Mouse (Mus musculus) megakaryocyte, embryonic 14.5 days (primary cell): Measurements from ENCODE around the gene Ube3b.

Experiments
- FLI1 ChIP-seq: IDR thresholded peaks from 2 replicates; pipeline ENCODE4 v1.6.1; 2012; ENCODE audit warnings: low read length, inconsistent platforms, mixed read lengths
- GATA1 ChIP-seq: IDR thresholded peaks from 3 replicates; pipeline ENCODE4 v1.6.1; 2012; ENCODE audit warnings: mixed read lengths, low read length, inconsistent platforms, borderline replicate concordance

DNA sequence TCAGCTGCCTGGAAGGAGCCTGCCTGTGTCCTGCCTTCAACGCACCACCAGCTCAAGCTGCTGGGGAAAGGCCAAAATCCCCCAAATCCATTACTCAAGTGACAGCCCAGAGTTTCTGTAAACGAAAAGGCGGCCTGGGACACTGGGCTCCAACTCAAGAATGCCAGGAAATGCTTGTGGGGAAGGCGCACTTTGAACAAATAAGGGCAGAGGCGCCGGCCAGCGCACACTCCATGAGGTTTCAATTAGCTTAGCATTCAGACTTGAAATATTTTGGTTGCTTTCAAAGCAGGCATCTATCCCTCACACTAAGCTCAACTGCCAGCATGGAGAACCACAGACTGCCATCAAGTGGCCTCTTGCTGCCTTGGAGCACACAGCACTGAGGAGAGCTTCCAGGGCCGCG lies 10.0 kb upstream of the Ube3b start:
- no peak for TF ChIP-seq FLI1
- TF ChIP-seq GATA1: no peak
